Mouse (Mus musculus): ENCODE results near the gene Fam133b.

DNA sequence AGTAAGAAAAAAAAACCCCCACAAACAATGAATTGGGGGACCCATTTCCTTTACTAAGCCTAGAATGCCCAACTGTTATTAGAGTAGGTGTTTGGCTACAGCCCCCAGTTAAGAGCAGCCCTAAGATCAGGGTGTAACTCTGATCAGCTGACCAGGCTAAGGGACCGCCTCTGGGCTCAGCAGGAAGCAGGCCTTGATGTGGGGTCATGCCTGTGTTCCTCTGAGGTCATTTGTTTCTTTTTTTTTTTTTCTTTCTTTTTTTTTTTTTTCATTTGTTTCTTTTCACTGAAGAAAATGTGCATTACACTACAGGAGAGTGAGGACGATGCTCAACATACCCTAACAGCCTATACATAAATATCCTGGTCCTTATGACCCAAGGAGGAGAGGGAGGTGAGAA lies 34.3 kb downstream of the Fam133b start:
- TF ChIP-seq POLR2A (IDR thresholded peaks at IDR 0.05; ENCODE audit: insufficient read depth, low read depth, low read length) (no peak), CTCF (IDR thresholded peaks at IDR 0.05) (no peak), EP300 (IDR thresholded peaks at IDR 0.05; ENCODE audit: insufficient read depth, low read depth, low read length) (no peak)

Measured in heart, adult 2 months (tissue).